Mouse (Mus musculus): Measurements from ENCODE around the gene Slc38a9.

Gene Slc38a9

DNA sequence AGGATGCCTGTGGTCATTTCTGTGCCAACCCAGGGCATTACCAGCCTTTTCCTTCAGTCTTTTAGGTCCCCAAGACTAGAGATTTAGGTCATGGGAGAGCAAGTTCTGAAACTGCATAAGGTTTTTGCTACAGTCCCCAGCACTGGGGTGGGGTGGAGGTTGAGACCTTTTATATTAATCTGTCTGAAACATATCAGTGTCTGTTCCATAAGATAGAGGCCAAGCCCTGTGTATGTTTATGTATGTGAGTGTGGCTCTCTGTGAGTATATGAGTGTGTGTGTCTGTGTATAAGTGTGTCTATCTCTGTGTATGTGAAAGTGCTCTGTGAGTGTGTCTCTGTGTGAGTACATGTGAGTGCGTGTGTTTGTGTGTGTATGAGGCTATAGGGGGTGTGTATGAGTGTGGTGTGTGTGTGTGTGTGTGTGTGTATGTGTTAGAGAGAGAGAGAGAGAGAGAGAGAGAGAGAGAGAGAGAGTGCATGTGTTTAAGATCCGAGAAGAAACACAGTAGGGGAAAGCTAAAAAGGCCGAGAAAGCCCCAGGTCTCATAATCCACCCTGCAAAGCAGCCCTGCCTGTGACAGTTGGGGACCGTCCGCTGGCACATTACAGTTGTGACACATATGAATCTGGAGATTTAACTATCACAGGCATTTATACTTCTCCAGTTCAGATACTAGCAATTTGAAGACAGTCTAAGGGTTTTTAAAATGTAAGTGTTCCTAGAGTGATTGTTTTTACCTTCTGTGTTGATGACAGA, 85.6 kb downstream of the Slc38a9 start:
- no peak for DNase-seq (ENCODE audit: low spot score in 2 of 2)

GRCm38 (mm10) chr13:112746695-112747055, 86.1 kb downstream of the Slc38a9 start:
- DNase-seq (ENCODE audit: low spot score in 2 of 2), result no peak

GRCm38 (mm10) chr13:112747808-112748430, 87.4 kb downstream of the Slc38a9 start:
- no peak for DNase-seq (ENCODE audit: low spot score in 2 of 2)

- no peak for DNase-seq (ENCODE audit: low spot score in 2 of 2)
These were observed 88.4 kb downstream of the Slc38a9 start for GRCm38 (mm10) chr13:112748808-112749510.

- DNase-seq (ENCODE audit: low spot score in 2 of 2), result no peak
These were observed 89.3 kb downstream of the Slc38a9 start for GRCm38 (mm10) chr13:112749881-112750280.

DNA sequence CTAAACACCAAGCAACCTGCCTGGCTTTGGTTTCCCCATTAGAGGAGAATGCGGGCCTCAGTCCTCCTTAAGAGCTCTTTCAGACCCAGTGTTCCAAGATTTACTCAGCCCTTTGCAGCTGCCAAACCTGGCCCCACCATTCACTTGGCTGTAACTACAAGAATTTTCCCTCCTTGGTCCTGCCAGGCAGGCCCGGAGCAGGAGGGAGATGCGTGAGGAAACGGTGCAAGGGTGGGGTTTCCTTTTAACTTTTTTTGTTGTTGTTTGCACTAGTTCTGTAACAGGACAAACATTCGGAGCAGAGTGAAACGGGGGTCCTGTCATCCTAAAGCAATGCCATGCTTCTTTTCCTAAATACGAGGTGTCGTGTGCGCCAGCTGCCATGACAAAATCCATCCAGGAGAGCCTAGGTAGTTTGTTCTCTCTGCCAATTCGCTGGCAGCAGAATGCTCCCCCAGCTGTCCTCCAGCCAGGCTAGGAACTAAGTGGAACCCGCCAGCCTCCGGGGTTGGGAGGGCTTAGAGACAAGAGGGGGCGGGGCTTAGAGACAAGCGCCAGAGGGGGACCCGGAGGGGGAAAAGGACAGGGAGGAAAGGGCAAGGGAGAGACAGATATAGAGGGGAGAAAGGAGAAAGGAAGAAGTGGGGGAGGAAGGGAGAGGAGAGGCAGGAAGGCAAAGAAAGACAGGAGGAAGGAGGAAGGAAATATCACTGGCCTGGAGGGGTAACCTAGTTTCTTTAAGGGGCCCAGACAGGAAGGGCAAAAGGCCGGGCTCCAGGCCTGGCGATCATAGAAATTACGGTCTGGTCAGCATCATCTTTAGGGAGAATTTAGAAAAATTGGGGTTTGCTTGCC, 91.1 kb downstream of the Slc38a9 start:
- no peak for DNase-seq (ENCODE audit: low spot score in 2 of 2)

DNA sequence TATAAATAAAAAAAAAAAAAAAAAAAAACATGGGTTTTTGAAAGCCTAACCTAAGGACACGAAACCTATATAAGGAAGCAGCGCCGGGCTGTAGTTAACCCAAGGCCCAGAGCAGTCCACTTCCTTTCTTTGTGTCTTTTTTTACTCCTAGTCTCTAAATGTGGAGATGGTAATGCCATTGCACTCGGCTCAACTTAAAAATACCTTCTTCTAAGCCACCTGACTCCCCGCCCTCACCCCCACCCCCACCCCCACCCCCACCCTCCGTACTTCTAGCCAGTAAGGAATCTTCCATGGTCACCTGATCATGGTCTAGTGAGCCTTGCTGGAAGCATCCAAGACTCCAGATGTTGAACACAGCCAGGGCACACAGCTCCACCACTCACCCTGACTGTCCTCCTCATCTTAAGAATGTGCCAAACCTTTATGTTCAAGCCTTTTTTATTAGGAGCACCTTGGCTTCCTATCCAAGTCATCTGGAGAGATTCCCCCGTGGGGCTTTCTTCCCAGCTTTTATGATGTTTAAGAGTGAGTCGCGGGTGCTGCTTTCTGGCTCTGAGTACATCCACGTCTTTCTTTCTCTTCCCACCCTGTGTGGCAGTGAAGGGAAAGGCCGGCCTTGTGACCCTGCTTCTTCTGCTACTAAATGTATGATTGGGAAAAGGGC, 91.9 kb downstream of the Slc38a9 start:
- DNase-seq (ENCODE audit: low spot score in 2 of 2), result no peak

GRCm38 (mm10) chr13:112753522-112753921, 93.0 kb downstream of the Slc38a9 start:
- no peak for DNase-seq (ENCODE audit: low spot score in 2 of 2)

- DNase-seq (ENCODE audit: low spot score in 2 of 2), result no peak
These were observed 94.3 kb downstream of the Slc38a9 start for GRCm38 (mm10) chr13:112754871-112755270.

DNA sequence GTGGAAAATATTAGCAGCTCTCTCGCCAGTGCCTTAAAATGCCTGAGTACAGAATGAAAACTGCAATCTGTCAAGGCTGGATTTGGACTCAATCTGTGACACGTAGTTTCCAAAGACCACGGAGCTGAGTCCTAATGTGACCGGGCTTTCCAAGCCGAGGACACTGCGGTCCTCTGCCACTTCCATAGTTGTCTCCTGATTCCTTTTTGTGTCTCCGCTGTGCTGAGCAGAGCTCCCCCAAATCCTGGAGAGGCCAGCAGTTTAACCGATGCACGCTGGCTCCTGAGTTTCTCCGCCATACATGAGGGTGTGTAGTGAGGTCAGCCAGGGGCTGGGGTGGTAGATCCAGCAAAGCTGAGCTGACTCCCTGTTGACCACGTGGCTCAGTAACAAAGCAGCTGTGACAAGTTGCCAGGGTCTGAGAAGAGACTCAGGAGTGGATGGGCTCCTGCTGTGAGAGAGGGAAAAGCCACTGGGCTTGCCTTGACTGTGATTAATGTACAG, 95.0 kb downstream of the Slc38a9 start:
- peak in 1 of 2 experiments; percentile 9 for DNase-seq (ENCODE audit: low spot score in 2 of 2)

DNA sequence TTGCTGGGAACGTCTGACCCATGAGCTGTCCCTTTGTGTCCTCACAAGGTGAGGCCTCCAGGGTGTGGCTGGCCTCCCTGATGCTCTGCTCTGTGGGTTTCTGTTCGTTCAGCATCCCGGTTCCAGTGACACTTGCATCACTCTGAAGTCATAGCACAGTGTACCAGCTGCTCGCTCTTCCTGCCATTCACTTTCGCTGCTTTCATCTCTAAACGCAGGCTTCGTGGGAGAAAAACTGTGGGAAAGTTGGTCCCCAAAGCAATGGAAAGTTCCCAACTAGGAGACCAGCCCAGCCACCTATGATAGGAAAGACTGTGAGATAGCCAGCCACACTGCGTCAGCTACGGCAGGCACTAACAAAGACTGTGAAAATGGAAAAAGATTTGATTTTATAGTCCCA, 96.8 kb downstream of the Slc38a9 start:
- no peak for DNase-seq (ENCODE audit: low spot score in 2 of 2)

- DNase-seq (ENCODE audit: low spot score in 2 of 2), result no peak
These were observed 98.1 kb downstream of the Slc38a9 start for GRCm38 (mm10) chr13:112758546-112759090.

GRCm38 (mm10) chr13:112759364-112759763, 98.8 kb downstream of the Slc38a9 start:
- no peak for DNase-seq (ENCODE audit: low spot score in 2 of 2)

DNA sequence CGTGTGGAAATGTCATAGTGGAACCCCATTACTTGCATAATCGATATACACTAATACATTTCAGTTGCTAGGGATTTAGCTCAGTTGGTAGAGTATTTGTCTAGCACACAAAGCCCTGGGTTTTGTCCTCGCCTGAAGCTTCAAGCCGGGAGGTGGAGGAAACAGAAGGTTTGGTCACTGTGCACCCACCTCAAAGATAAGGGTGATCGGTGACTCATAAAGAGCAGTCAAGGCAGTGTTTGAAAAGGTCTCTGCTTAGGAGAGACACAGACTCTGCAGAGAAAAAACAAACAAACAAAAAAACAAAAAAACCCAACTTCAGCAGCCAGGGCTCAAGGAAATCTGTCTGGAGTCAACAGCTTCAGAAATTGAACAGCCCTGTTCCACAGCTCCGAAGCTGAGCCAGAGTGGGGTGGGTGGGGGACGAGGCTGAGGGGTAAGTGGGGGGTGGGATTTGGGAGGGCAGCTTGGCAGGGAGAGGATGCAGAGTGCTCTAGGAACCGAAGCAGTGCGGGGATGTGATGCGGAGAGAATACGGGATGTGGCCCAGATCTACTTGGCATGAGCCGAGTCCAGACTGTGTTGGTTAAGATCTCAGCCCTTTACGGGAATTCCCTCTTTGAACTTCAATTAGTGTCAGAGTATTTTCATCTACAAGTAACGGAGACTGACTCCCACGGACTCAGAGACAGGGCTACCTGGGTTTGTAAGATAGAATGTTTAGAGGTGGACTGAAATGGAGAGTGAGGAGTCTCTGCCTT, 99.4 kb downstream of the Slc38a9 start:
- DNase-seq (ENCODE audit: low spot score in 2 of 2), result no peak

GRCm38 (mm10) chr13:112760538-112760881, 100.0 kb downstream of the Slc38a9 start:
- no peak for DNase-seq (ENCODE audit: low spot score in 2 of 2)

- DNase-seq (ENCODE audit: low spot score in 2 of 2), result no peak
These were observed 101.2 kb downstream of the Slc38a9 start for GRCm38 (mm10) chr13:112761787-112762186.

DNA sequence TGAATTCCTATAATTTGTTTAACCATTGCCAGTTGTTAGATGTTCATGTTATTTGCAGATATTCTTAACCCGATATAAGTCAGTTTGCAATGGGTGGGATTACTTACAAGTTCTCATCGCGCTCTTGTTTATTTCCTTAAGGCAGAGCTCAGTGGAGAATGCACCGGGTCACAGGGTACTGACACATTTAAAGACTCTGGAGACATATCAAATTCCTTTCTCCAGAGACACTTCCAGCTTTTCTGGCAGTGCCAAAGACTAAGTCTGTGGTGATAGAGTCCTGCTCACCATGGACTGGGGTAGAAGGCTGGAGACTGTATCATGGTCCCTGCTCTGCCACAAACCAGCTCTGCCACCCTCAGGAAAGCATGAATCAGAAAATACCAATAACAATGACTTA, 102.0 kb downstream of the Slc38a9 start:
- no peak for DNase-seq (ENCODE audit: low spot score in 2 of 2)

- DNase-seq (ENCODE audit: low spot score in 2 of 2), result no peak
These were observed 103.1 kb downstream of the Slc38a9 start for GRCm38 (mm10) chr13:112763531-112764091.

DNA sequence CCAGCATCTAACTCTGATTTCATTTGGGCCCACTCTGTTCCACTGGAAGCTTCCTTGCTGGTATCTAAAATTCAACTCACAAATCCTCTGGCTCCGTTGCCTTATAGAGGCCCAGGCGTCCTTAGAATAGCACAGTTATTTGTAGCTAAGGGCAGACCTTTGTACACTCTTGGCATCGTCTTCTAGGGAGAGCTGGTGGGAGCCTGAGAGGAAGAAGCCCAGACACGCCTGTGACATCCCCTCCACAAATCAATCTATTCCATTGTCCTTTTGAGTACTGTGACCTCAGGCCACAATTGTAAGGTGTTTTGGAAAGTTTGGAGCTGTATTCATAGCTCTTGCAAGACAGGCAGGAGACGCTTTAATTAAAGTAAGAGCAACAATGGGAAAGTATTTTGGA, 104.0 kb downstream of the Slc38a9 start:
- no peak for DNase-seq (ENCODE audit: low spot score in 2 of 2)

GRCm38 (mm10) chr13:112765654-112766053, 105.1 kb downstream of the Slc38a9 start:
- DNase-seq (ENCODE audit: low spot score in 2 of 2), result no peak
